Mouse (Mus musculus) kidney, embryonic 16.5 days (tissue): ENCODE measurements around the gene Pxdc1. TPM values are rescaled to one million over a fixed set of nuclear protein-coding genes. Genes with fewer than 3 reads are reported as not detected.
A peak's percentile ranks its signal among the peaks of the same experiment; 100 is the strongest.

ENCODE experiments used
- ATAC-seq: fragments of 200-750 bp; cut with Nextera tagmentation; 2 replicates; pipeline ENCODE4 v1.8.0; 2017; ENCODE audit warnings: moderate TSS enrichment; ENCODE audit not compliant: low FRiP score, low TSS enrichment
- H3K27ac ChIP-seq: fragments of 300-500 bp; sonication (generic); 2 replicates; pipeline ENCODE4 v1.5.1; 2014; ENCODE audit warnings: low read length
- H3K27me3 ChIP-seq: fragments of 300-500 bp; sonication (generic); 2 replicates; pipeline ENCODE4 v1.6.1; 2014; ENCODE audit warnings: low read length, control low read depth, mixed read lengths; ENCODE audit not compliant: insufficient read depth
- H3K36me3 ChIP-seq: fragments of 300-500 bp; sonication (generic); 2 replicates; pipeline ENCODE4 v1.6.1; 2014; ENCODE audit warnings: low read length, control low read depth, mixed read lengths; ENCODE audit not compliant: insufficient read depth
- H3K4me1 ChIP-seq: fragments of 300-500 bp; sonication (generic); 2 replicates; pipeline ENCODE4 v1.6.1; 2014; ENCODE audit warnings: low read length, control low read depth, mixed read lengths; ENCODE audit not compliant: insufficient read depth
- H3K4me2 ChIP-seq: fragments of 300-500 bp; sonication (generic); replicated peaks from 2 replicates; pipeline ENCODE4 v1.6.1; 2014; ENCODE audit warnings: low read depth, low read length
- H3K4me3 ChIP-seq: fragments of 300-500 bp; sonication (generic); 2 replicates; pipeline ENCODE4 v1.5.1; 2014; ENCODE audit warnings: mild to moderate bottlenecking, low read length
- H3K9ac ChIP-seq: fragments of 300-500 bp; sonication (generic); replicated peaks from 2 replicates; pipeline ENCODE4 v1.6.1; 2014; ENCODE audit warnings: low read length
- H3K9me3 ChIP-seq: fragments of 300-500 bp; sonication (generic); 2 replicates; pipeline ENCODE4 v1.6.1; 2016; ENCODE audit warnings: low read length, control low read depth
- WGBS: fragments of 180-500 bp; shearing (Covaris S2); extraction: QIAGEN DNeasy Blood & Tissue Kit; methylation state at CpG from one replicate; pipeline ENCODE4 v1.1.7; 2014; 5-methylcytosine and 5-hydroxymethylcytosine counted together
- polyA plus RNA-seq: library from polyadenylated mRNA; unstranded; fragments of >200 nt; fragmentation: Nextera tagmentation; extraction: Ambion mirVana; gene quantifications from 2 replicates; pipeline ENCODE4 v1.2.1, GENCODE M21; 2015

The Pxdc1 gene
- 9.4 and 10.6 TPM in 2 replicates for polyA plus RNA-seq

GRCm38 (mm10) chr13:34653391-34653790, at the start of gene Pxdc1:
Gene Pxdc1, minus strand, starts transcription at chr13:34653486.
- ATAC-seq = peak; percentile 3; the same call in 1 of the 2 replicates
- H3K4me3 ChIP-seq = peak within 1 kb of the TSS; percentile 62
- peak within 1 kb of the TSS; percentile 85 for H3K4me2 ChIP-seq
- peak within 1 kb of the TSS; percentile 76 for H3K9ac ChIP-seq
- 3% methylated on average over 9 of the region's 9 CpGs for WGBS
- H3K9me3 ChIP-seq = no peaks in the 10 kb centered on the region
- H3K27ac ChIP-seq = peak within 1 kb of the TSS; percentile 84
- peaks cover 14% of the 10 kb centered on the region for H3K4me1 ChIP-seq
- H3K36me3 ChIP-seq = no peaks in the 10 kb centered on the region
- peaks cover 17% of the 10 kb centered on the region; the same call in 1 of the 2 replicates for H3K27me3 ChIP-seq

DNA sequence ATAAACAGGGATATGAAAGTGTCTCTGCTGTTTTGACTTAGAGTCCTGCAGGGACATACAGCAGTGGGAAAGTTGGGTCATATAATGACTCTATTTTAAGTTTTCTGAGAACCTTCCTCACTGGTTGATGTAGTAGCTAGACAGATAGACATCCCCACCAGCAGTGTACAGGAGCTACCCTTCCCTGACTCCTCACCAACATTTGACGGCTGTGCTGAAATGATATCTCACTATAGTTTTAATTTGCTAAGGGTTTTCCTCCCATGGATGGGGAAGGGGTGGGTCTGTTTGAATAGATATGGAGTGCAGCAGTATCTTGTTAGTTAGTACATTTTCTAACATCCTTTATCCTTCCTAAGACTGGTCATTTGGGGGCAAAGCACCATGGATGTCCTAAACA, 47.3 kb upstream of the Pxdc1 start:
- WGBS = 88% methylated on average over 1 of the region's 1 CpGs
- H3K27me3 ChIP-seq = no peaks in the 10 kb centered on the region; the same call in 1 of the 2 replicates
- no peaks in the 10 kb centered on the region; the same call in 1 of the 2 replicates for H3K4me1 ChIP-seq

DNA sequence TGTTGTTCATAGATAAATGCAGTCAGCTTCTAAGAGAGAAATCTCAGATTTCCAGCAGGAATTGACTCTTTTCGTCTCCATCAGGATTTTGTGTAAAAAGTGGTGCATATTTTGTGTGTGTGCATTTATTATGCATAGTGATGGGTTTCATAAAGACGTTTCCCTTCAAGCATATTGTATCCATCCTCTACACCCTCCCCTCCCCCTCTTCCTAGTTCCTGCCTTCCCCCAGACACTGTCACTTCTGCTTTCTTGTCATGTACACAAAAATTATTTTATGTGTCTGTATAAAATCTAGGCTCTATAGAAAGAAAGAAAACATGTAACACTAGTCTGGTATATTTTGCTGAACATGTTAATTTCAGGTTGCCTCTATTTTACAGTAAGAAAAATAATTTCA, 46.8 kb upstream of the Pxdc1 start:
- H3K4me3 ChIP-seq = no peak overlapping the region
- no peaks in the 10 kb centered on the region for H3K36me3 ChIP-seq
- H3K4me2 ChIP-seq = no peak overlapping the region
- no peaks in the 10 kb centered on the region; the same call in 1 of the 2 replicates for H3K27me3 ChIP-seq
- no peak overlapping the region for H3K27ac ChIP-seq
- ATAC-seq = no peak
- H3K9ac ChIP-seq = no peak overlapping the region
- no peaks in the 10 kb centered on the region for H3K9me3 ChIP-seq
- WGBS = 64% methylated on average over 2 of the region's 2 CpGs
- H3K4me1 ChIP-seq = no peaks in the 10 kb centered on the region; the same call in 1 of the 2 replicates

More for the DNA sequence above, 47.3 kb upstream of the Pxdc1 start:
- H3K9ac ChIP-seq = no peak overlapping the region
- no peaks in the 10 kb centered on the region for H3K9me3 ChIP-seq
- no peaks in the 10 kb centered on the region for H3K36me3 ChIP-seq
- no peak for ATAC-seq
- no peak overlapping the region for H3K4me2 ChIP-seq
- no peak overlapping the region for H3K4me3 ChIP-seq
- no peak overlapping the region for H3K27ac ChIP-seq

DNA sequence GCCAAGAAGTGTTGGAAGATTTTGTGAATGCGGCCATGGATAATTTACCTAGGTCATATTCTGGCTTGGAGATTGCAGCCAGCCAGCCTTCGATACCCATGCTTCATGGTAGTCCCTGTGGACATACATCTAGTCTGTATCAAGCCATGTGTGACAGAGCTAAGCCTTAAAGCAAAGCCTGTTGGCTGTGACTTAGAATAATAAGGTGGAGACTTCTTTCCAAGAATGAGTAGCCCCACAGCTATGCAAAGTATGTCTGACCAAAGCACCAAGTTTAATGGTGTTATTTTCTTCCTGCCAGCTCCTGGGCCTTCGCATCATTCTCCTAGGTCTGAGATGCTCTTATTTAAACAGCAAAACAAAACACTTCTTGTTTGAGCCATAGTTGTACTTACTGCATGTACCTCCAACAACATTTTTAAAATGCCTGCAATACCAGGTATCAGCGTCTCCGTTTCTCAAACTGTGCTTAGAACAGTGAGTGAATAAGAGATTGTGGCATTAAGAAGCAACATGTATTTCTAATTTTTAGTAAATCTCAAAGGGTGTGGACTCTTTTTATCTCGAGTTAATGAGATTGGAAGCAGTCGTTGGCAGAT, 43.5 kb upstream of the Pxdc1 start:
- H3K4me2 ChIP-seq = no peak overlapping the region
- 72% methylated on average over 7 of the region's 7 CpGs for WGBS
- no peak overlapping the region for H3K9ac ChIP-seq
- no peak overlapping the region for H3K27ac ChIP-seq
- no peak for ATAC-seq
- H3K4me3 ChIP-seq = no peak overlapping the region
- no peaks in the 10 kb centered on the region; the same call in 1 of the 2 replicates for H3K27me3 ChIP-seq
- H3K4me1 ChIP-seq = no peaks in the 10 kb centered on the region; the same call in 1 of the 2 replicates
- H3K36me3 ChIP-seq = no peaks in the 10 kb centered on the region
- no peaks in the 10 kb centered on the region for H3K9me3 ChIP-seq

GRCm38 (mm10) chr13:34693111-34693510, 39.8 kb upstream of the Pxdc1 start:
- 69% methylated on average over 6 of the region's 6 CpGs for WGBS
- Histone ChIP-seq H3K27me3 (no peaks in the 10 kb centered on the region), H3K9me3 (no peaks in the 10 kb centered on the region), H3K4me3 (no peak overlapping the region), H3K27ac (no peak overlapping the region), H3K4me2 (no peak overlapping the region), H3K36me3 (no peaks in the 10 kb centered on the region), H3K4me1 (no peaks in the 10 kb centered on the region; the same call in 1 of the 2 replicates), H3K9ac (no peak overlapping the region)
- ATAC-seq = no peak

GRCm38 (mm10) chr13:34691049-34691448, 37.8 kb upstream of the Pxdc1 start:
- Histone ChIP-seq H3K27ac (no peak overlapping the region), H3K4me2 (no peak overlapping the region), H3K4me1 (peaks cover 4% of the 10 kb centered on the region; the same call in 1 of the 2 replicates), H3K4me3 (no peak overlapping the region), H3K36me3 (no peaks in the 10 kb centered on the region), H3K27me3 (no peaks in the 10 kb centered on the region), H3K9ac (no peak overlapping the region), H3K9me3 (no peaks in the 10 kb centered on the region)
- WGBS = 64% methylated on average over 1 of the region's 1 CpGs
- ATAC-seq = no peak

- H3K9ac ChIP-seq = no peak overlapping the region
- H3K27me3 ChIP-seq = no peaks in the 10 kb centered on the region
- WGBS = 72% methylated on average over 7 of the region's 7 CpGs
- ATAC-seq = no peak
- no peak overlapping the region for H3K4me2 ChIP-seq
- no peak overlapping the region for H3K27ac ChIP-seq
- H3K9me3 ChIP-seq = no peaks in the 10 kb centered on the region
- H3K36me3 ChIP-seq = no peaks in the 10 kb centered on the region
- H3K4me3 ChIP-seq = no peak overlapping the region
- H3K4me1 ChIP-seq = 0 out of 2 replicates have a peak, but pooled peaks cover 4% of the 10 kb centered on the region
Measured at GRCm38 (mm10) chr13:34685008-34685765, 31.9 kb upstream of the Pxdc1 start.

GRCm38 (mm10) chr13:34683762-34684488, 30.6 kb upstream of the Pxdc1 start:
- no peaks in the 10 kb centered on the region for H3K9me3 ChIP-seq
- no peak overlapping the region for H3K4me2 ChIP-seq
- H3K27me3 ChIP-seq = no peaks in the 10 kb centered on the region
- 84% methylated on average over 18 of the region's 18 CpGs for WGBS
- H3K9ac ChIP-seq = no peak overlapping the region
- ATAC-seq = no peak
- H3K27ac ChIP-seq = no peak overlapping the region
- 0 out of 2 replicates have a peak, but pooled peaks cover 4% of the 10 kb centered on the region for H3K4me1 ChIP-seq
- H3K36me3 ChIP-seq = no peaks in the 10 kb centered on the region
- H3K4me3 ChIP-seq = no peak overlapping the region

GRCm38 (mm10) chr13:34683270-34683669, 30.0 kb upstream of the Pxdc1 start:
- H3K27ac ChIP-seq = no peak overlapping the region
- 83% methylated on average over 9 of the region's 9 CpGs for WGBS
- no peak for ATAC-seq
- no peak overlapping the region for H3K4me2 ChIP-seq
- no peak overlapping the region for H3K4me3 ChIP-seq
- H3K9me3 ChIP-seq = no peaks in the 10 kb centered on the region
- H3K36me3 ChIP-seq = no peaks in the 10 kb centered on the region
- 0 out of 2 replicates have a peak, but pooled peaks cover 4% of the 10 kb centered on the region for H3K4me1 ChIP-seq
- H3K27me3 ChIP-seq = no peaks in the 10 kb centered on the region
- no peak overlapping the region for H3K9ac ChIP-seq
